Mouse (Mus musculus): ENCODE data around the gene Dact3.

Gene Dact3

DNA sequence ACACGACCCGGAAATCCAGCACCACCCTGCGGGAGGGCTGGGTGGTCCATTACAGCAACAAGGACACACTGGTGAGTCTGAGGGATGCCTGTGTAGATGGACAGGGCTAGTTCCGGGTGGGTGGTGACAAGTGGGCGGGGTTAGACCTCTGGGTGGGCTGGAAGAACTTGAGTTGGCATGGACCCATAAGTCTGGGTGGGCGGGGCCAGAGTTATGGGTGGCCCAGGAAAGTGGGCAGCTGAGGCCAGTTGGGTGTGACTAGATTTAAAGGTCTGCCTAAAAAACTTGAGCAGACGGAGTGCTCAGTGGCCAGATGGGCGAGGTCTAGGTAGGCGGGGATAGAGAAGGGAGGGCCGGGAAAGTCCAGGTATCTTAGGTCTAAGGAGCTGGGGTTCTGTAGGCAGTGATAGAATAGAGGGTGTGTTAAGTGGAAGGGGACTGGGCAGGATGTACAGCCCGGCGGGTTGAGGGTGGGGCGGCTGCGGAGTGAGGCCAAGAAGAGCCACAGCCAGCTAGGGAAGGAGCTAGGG lies 21.8 kb upstream of the Dact3 start:
- in situ Hi-C loops (cut with MboI; ENCODE audit: low sequenced_read_pairs), result no loop called here

DNA sequence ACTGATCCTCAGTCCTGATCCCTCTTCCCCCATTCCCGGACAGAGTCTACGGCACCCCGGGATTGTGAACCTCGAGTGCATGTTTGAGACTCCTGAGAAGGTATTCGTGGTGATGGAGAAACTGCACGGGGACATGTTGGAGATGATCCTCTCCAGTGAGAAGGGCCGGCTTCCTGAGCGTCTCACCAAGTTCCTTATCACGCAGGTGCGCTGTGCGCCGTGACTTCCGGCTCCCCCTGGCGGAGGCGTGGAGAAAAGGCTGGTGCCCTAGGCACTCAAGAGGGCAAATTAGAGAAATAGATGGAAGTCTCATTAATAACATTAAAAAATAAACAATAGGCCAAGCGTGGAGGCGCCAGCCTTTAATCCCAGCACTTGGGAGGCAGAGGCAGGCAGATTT lies 16.8 kb upstream of the Dact3 start:
- in situ Hi-C loops (cut with MboI; ENCODE audit: low sequenced_read_pairs), result no loop called here

DNA sequence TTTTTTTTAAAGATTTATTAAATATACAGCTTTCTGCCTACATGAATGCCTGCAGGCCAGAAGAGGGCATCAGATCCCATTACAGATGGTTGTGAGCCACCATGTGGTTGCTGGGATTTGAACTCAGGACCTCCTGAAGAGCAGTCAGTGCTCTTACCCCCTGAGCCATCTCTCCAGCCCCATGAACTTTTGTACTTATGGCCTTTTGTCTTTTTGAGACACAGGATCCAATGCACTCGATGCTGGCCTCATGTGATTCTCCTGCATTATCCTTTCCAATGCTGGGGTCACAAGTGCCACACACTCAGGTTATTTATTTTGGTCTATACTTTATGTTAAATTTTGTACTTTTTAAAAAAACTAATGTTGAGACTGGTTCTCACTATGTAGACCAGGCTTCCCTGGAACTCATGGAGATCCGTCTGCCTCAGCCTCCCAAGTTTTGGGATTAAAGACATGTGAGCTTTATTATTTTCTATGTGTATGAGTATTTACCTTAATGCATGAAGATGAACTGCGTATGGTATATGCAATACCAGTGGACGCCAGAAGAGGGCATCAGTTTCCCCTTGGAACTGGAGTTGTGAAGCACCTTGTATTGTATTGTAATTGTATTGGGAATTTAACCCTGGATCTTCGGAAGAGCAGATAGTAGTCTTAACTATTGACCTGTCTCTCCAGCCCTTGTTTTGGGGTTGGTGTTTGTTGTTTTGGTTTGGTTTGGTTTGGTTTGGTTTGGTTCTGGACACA lies 15.0 kb upstream of the Dact3 start:
- in situ Hi-C loops (cut with MboI; ENCODE audit: low sequenced_read_pairs), result no loop called here

DNA sequence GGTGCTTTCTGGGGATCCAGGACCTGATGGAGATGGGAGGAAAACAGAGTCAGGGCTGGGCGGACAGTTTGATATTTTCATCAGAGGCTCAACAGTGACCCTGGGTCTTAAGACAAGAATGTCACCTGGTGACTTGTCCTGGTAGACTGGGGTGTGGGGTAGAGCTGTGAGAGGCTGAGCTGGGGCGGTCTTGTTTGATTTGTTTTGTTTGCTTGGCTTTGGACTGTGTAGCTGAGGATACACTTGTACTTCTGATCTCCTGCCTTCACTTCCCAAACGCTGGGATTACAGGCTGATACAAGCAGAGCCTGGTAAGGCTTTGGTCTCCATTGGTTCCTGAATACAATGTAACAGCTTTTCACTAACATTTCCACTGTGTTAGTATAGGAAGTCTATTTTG lies 7.6 kb upstream of the Dact3 start:
- in situ Hi-C loops (cut with MboI; ENCODE audit: low sequenced_read_pairs), result no loop called here

DNA sequence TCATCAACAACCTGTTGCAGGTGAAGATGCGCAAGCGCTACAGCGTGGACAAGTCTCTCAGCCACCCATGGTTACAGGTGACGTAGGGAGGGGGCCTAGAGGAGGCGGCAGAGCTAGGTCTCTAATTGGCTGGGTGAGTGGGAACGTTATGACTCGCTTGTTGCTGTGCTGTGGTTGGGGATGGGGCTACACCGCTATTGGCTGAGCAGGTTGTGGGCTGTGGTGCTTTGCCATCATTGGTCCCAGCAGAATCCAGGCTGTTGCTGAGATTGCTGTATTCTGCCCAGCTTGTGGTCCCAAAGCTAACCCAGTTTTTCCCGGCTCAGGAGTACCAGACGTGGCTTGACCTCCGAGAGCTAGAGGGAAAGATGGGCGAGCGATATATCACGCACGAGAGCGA lies 5.6 kb upstream of the Dact3 start:
- in situ Hi-C loops (cut with MboI; ENCODE audit: low sequenced_read_pairs), result no loop called here

DNA sequence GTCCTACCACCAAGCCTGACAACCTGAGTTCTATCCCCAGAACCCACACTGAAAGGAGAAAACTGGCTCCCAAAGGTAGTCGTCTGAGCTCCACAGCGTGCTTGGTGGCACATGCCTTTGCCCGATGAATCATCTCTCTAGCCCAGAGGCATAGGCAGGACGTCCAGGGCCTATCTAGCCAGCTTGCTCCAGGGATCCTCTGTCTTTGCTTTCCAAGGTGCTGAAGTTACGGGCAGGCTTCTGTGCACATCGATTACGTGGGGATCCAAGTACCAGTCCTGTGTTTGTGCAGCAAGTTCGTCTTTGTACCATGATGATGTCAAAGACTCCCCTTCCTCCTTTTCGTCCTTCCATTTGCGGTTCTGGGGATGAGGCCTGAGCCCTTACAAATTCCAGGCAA lies 3.5 kb upstream of the Dact3 start:
- in situ Hi-C loops (cut with MboI; ENCODE audit: low sequenced_read_pairs), result no loop called here

DNA sequence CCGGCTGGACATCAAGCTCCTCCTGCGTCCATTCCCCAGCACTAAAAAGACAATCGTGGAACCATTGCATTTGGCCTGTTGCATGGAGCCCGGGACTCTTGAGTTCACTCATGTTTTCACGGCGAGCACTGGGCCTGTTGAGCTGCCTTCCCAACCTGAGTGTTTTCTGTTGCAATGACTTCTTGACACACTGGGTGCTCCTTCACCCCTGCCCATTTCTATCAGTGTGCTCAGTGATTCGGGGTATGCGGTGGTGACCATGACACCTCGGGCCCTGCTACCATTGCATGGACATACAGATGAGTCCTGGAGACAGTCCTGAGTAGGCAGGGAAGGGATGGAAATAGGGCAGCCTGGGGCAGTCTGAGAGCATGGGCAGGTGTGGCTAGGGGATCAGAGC lies 2.6 kb upstream of the Dact3 start:
- in situ Hi-C loops (cut with MboI; ENCODE audit: low sequenced_read_pairs), result no loop called here

DNA sequence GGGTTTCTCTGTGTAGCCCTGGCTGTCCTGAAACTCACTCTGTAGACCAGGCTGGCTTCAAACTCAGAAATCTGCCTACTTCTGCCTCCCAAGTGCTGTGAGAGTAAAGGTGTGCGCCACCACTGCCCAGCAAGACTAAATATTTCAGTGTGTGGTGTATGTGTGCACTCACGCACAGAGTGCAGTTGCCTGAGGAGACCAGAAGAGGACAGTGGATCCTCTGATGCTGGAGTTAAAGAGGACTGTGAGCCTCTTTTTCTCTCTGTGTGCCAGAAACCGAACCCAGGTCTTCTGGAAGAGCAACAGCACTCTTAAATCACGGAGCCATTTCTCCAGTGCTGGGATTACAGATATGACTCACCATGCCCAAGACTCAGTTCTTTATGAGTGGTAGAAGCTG lies 1.7 kb upstream of the Dact3 start:
- in situ Hi-C loops (cut with MboI; ENCODE audit: low sequenced_read_pairs), result no loop called here

DNA sequence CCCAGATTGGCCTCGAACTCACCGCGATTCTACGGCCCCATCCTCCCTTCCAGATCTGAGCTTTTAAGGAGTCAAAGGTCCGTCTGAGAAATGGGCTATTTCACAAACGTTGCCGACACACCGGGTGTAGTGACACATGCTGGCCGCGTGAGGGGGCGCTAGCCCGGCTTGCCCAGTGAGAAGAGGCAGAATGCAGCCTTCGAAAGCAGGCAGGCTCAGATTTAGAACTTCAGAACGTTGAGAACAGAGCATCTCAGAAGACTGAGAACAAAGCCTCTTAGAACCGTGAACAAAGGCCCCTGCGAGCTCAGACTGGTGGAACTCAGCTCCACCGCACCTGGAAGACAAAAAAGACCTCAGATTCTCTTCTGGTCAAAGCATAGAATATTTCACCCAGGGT lies 927 bp upstream of the Dact3 start:
- in situ Hi-C loops (cut with MboI; ENCODE audit: low sequenced_read_pairs), result no loop called here

DNA sequence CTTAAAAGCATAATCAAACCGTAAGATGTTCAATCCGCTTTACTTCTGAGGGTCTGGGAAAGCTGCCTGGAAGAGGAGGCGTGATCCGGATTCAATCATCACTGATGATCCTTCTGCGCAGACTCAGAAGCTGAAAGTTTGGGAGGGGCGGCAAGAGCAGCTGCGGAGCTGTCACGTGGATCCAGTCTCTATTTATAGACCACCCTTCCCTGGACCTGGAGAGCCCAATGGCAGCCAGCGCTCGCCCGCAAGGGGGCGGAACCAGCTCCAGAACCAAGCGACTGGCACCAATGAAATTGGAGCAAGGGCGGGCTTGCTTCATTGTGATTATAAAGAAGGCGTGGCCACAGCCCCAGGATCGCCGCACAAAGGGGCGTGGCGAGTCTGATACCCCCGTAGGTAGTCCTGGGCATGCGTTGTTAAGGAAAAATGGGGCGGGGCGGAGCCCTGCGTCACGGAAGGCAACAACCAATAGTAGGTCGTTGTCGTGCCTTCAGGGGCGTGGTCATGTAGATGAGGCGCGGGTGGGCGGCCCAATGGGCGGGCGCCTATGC lies 284 bp upstream of the Dact3 start:
- in situ Hi-C loops (cut with MboI; ENCODE audit: low sequenced_read_pairs), result no loop called here

DNA sequence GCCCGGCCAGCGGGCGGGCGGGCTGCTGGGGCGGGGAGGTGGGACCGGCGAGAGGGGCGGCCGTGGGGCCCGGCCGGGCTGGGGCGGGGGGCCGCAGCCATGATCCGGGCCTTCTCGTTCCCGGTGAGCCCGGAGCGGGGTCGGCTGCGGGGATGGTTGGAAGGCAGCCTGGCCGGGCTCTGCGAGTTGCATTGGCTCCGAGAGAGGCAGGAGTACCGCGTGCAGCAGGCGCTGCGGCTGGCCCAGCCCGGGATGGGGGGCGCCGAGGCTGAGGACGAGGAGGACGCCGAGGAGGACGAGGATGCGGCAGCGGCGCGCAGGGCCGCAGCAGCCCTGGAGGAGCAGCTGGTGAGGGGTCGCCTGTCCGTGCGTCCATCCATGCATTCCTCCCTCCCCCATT lies 209 bp downstream of the Dact3 start:
- in situ Hi-C loops (cut with MboI; ENCODE audit: low sequenced_read_pairs), result no loop called here

DNA sequence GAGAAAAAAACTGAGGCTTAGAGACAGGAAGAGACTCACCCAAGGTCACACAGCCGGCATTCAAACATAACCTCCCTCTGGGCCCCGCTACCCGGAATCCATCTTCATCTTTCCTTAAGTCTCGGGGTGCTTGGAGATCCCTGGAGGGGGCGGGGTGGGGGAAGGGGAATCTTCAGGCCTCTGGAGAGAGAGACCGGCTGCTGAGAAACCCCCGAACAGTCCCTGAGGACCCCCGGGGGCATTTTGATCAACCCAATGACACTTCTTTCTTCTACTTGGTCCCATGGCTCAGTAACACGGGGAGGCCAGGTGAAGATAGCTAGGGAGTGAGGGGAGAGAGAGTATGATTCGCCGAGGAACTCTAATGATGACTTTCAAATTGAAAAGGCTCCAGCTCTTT lies 889 bp downstream of the Dact3 start:
- in situ Hi-C loops (cut with MboI; ENCODE audit: low sequenced_read_pairs), result no loop called here

DNA sequence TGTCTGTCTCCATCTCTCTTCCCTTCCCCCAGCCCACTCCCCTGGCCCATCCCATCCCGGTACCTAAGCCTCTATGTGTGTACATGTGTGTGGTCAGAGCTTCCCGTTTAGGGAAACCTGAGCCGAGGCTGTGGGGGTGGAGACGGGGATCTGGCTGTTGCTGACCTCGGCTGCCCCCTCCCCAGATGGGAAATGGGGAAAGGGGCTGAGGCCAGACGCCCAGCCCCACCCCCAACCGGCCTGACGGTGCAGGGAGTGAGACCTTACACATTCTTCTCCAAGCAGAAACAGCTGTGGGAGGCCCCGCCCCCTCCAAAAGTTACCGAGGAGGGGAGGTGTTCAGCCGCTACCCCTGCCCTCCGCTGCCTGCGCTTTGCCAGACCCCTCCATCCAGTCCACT lies 1.5 kb downstream of the Dact3 start:
- in situ Hi-C loops (cut with MboI; ENCODE audit: low sequenced_read_pairs), result no loop called here

DNA sequence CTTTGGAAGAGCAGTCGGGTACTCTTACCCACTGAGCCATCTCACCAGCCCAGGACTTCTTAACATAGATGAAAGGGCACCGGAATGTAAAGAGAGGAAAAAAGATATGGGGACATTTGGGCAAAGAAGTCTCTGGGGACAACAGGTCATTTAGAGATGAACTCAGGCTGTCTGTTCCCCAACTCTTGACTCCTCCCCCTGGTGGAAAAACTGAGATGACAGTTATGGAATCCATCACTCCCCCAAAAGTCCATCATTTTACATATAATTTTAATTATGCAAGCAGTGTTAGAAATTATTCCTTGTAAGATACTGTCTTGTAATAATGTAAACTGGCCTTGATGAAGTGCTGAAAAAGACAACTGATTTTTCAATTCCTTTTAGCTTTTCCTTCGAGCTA lies 2.6 kb downstream of the Dact3 start:
- in situ Hi-C loops (cut with MboI; ENCODE audit: low sequenced_read_pairs), result no loop called here

DNA sequence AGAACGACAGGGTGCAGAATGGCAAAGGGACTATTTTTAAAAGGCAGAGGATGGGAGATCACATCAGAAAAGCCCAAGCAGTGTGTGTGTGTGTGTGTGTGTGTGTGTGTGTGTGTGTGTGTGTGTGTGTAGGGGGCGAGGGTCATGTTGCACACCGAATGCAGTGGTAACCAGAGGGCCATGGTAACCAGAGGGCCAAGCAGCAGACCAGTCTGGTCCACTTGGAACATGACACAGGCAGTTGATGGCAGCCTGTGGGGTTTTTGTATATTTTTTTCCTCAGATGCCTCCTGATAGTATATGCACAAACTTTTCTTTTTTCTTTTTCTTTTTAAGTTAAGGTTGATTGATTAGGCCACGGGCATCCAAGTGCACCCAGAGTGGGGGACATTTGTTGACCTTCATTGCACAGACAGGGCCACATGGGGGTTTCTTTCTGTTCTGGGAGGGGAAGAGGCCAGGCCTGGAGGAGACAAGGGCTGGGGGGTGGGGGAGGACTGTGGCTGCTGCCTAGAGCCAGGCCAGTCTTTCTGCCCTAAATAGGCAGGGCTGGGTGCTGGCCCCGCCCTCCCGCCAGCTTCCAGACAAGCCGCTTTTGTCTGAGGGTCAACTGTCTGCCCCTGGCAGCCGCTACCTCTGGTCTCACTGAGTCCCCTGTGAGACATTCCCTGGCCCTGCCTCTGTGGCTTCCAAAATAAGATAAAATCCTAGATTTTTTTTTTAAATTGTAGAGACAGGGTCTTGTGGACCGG lies 4.9 kb downstream of the Dact3 start:
- in situ Hi-C loops (cut with MboI; ENCODE audit: low sequenced_read_pairs), result no loop called here

DNA sequence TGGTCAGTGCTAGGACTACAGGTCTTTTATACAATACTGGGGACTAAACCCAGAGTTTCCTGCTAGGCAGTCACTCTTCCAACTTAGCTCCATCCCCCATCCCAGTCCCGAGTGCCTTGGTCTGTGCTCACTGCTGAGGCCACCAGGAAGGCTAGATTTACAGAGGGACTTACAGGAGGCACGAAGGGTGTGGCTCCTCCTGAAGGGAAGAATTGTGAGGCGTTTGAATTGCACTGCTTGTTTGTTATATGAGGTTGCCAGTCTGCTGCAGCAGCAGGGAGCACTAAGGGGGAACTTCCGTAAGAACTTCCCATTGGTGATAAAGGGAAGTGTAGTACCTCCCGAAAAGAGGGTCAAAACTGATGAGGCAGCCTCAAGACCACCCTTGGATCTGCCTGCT lies 5.5 kb downstream of the Dact3 start:
- in situ Hi-C loops (cut with MboI; ENCODE audit: low sequenced_read_pairs), result no loop called here

DNA sequence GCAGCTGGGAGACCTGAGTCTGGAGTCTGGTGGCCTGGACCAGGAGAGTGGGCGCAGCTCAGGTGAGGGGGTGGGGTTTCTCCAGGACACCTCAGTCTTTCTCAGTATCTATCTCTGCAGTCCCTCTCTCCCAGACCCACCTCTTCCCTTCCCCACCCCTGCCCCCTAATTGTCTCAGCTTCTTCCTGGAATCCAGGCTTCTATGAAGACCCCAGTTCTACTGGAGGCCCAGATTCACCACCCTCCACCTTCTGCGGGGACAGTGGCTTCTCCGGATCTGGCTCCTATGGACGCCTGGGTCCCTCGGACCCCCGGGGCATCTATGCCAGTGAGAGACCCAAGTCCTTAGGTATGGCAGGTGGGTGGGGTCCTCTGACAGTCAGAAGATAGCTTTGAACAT lies 8.0 kb downstream of the Dact3 start:
- in situ Hi-C loops (cut with MboI; ENCODE audit: low sequenced_read_pairs), result no loop called here

DNA sequence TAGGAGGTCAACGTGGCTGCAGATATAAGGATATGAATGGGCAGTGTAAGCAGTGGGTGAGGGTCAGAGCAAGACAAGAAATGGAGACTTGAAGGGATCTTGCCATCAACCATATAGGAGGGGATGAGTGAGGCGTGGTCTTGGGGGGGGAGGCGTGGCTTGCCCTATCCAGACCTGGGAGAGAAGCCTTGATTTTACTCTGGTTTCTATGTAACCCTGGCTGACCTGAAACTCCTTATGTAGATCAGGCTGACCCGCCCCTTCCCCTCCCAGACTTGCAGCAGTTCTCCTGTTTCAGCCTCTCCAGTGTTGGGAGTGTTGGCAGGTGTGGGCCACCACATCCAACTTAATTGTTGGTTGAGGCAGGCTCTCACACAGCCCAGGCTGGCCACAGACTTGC lies 9.2 kb downstream of the Dact3 start:
- in situ Hi-C loops (cut with MboI; ENCODE audit: low sequenced_read_pairs), result no loop called here

DNA sequence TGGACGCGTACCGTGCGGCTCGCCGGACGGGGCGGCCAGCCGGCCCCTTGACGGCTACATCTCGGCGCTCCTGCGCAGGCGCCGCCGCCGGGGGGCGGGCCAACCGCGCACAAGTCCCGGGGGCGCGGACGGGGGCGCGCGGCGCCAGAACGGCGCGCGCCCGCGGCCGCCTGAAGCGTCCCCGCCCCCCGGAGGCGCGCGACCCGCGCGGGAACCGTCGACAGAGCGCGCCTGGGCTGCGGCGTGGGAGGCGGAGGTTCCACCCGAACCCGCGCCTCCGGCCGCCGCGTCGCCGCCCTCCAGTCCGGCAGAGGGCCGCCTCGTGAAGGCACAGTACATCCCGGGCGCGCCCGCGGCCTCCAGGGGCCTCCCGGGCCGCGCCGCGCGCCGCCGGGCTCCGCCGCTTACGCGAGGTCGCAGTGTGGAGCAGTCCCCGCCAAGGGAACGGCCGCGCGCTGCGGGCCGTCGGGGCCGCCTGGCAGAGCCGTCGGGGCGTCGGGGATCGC lies 10.2 kb downstream of the Dact3 start:
- in situ Hi-C loops (cut with MboI; ENCODE audit: low sequenced_read_pairs), result no loop called here

DNA sequence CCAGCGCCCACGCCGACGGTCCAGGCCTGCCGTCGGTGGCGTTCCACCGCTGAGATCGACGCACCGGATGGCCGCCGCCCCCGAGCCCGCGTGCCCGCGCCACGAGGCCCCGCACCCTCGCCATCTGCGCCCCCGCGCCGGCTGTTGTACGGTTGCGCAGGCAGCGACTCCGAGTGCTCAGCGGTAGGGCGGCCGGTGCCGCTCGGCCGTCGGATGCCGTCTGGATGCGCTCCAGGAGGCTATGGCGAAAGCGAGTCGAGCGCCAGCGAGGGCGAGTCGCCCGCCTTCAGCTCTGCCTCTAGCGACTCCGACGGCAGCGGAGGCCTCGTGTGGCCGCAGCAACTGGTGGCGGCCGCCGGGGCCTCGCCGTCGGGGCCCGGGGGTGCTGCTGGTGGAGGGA lies 10.8 kb downstream of the Dact3 start:
- in situ Hi-C loops (cut with MboI; ENCODE audit: low sequenced_read_pairs), result no loop called here

DNA sequence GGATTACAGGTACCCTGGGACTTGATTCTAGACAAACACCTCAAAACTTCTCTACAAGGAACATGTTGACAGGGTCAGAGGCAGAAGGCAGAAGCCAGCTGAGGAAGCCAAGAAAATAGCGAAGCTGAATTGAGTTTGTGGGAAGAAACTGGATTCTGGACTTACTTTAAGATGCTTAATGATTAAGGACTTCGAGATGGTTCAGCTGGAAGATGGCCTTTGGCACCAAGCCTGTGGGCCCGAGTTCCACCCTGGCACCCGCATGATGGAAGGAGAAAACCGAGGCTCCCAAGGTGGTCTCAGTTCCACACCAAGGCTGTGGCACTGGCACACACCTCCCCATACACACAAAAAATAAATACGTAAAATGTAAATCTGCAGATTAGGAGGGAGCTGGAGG lies 15.4 kb downstream of the Dact3 start:
- in situ Hi-C loops (cut with MboI; ENCODE audit: low sequenced_read_pairs), result no loop called here

DNA sequence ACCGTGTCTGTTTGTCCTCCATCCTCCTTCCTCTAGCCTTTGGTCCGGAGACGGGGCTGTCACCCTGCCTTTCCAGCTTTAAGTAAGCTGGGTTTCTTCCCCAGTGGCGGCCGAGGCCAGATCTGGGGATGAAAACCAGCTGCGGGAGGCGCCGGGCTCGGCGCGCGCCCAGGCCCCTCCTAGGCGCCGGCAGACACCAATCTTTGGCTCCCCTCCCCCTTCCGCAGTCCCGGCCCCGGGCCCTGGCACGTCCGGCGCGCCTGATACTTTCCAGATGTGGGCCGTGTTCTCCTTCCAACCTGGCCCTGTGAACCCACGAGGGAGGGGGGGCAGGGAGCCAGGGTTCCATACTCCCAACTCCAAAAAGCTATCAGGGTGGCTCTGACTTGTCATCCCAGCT lies 15.8 kb downstream of the Dact3 start:
- in situ Hi-C loops (cut with MboI; ENCODE audit: low sequenced_read_pairs), result no loop called here

Measured in CH12F3 (cell line).